Mouse (Mus musculus): ENCODE data around the gene Pcyt1b. TPM values are rescaled to one million over a fixed set of nuclear protein-coding genes. Genes with fewer than 3 reads are reported as not detected.

The Pcyt1b gene
- under 1 TPM; 0.36 to 0.72 TPM for total RNA-seq (2021)
- long read RNA-seq, experiment 1, result 0 reads
- long read RNA-seq, experiment 2, partial matches to known transcripts, result 1 of 1 reads
- long read RNA-seq, experiment 2, other reads (novel, unspliced or antisense), result 0 of 1 reads

DNA sequence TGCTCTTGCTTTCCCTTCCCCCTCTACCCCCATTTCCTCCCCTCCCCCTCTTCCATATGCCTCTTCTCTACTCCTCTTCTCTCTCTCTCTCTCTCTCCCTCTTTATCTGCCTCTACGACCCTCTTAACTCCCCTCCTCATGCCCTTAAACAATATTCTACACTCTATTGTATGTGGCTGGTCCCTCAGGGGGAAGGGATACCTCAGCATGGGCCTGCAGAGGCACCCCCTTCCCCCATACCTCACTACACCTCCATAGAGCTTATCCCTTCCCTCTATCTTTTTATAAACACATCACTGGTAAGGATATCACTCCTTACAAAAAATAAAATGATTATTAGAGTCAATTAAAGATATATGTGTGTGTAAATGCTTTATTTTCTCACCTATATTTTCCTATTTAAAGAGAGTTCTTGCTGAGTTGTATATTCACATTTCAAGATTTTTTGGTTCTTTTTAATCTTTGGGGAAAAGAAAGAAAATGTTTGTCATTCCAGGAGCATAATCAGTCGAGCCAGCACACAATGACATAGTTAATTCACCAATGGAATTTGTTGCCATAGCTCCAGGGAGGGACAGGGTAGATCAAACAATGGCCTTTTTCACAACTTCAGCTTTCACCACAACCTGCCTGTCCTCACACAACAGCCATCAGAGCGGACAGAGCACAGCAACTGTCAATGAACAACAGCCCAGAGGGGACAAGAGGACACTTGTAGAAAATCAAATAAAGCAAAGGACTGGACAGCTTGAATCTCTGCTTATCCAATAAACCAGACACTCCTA lies at the start of gene Pcyt1b:
TSS of gene Pcyt1b (plus strand) at position 646 of the 785 bp plus-strand sequence.
- no peak for DNase-seq

DNA sequence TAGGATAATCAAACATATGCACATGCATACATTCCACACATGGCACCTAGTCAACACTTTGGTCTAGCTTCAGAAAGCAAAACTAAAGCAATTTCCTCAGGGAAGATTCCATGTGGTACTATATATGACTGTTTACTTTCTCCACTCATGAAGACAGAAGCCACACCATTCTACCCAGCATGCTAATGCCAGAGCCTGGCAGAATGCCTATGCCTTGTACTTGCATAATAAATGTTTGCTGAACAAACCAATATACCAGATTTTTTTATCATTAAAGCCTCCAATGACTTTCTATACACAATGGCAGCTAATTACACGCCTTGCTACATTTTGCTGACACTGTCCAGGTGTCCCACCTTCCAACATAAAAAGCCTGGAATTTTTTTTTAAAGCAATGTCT lies 24.4 kb upstream of the Pcyt1b start:
- peak in 1 of 2 experiments; percentile 7 for DNase-seq

DNA sequence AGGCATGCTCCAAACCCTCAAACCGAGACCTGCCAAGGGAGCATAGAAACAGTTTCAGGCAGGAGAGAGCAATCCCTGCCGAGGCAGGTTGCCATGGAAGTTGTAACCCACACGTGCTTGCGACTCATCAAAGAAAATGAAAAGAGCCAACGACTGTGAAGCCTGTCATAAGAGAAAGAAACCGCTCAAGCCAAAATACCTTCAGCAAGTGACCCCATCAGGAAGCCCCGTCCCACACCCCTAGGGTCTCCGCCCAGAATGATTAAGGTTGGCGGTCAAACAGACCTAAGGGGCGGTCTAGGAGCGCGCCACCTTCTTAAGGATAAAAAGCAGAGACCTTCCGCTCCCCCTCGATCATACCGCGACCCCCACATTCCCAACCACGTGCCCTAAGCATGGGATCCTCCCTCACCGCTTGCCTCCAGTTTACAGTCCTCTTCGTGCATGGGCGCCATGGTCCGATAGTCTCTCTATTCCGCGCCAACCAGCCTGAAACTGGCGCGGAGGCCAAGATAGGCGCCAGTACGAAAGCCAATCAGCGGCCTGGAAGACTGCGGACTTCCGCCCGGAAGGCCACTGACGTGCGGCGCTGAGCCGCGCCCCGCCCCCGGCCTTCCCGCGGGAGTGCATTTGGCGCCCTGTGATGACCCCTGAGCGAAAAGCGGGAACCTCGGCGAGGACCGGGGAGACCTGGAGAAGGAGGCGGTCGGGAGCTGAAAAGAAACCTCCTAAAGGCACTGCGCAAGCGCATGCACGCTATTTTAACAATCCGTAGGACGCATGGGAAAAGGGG lies 22.8 kb upstream of the Pcyt1b start, which contains the start of gene Pola1:
TSS of gene Pola1 (minus strand) at position 499 of the 793 bp plus-strand sequence.
- DNase-seq, result peak; percentile 88 to 90

DNA sequence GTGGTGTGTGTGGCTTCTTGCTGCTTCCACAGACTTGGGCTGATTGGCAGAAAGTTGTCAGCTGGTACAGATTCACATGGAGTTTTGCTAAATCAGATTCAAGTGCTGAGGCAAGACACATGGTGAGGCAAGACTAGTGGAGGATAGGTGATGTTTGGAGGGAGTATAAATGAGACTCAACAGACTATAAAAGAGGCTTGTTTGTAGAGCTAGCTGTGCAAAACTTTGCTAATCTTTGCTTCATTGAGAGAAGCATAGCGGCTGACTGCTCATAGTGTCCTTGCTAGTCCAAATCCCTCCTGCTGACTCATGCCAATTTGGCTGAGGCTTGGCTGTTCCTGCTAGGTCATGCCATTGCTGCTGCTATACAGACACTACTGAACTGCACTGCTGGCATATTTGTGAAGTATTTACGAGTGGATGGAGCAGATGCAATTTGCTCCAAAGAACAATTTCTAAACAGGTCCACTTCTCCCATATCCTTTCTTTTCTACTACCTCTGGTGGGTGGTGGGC lies 19.7 kb upstream of the Pcyt1b start:
- DNase-seq, result peak; percentile 57 to 60

DNA sequence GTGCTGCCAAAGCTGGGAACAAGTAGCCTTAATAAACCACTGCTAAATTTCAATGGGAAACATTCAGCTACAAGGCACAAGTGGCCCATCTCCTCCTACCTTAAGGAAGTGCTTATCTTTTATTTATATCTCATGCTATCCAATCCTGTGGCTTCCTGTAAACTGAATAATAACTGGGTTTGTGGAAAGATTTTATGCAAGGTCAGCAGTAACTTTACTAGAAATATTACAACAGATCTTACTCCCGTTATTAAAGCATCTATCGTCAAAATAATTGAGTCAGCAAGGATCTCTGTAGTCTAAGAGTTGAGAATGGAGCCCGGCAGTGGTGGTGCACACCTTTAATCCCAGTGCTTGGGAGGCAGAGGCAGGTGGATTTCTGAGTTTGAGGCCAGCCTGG lies 11.1 kb upstream of the Pcyt1b start:
- no peak for DNase-seq

DNA sequence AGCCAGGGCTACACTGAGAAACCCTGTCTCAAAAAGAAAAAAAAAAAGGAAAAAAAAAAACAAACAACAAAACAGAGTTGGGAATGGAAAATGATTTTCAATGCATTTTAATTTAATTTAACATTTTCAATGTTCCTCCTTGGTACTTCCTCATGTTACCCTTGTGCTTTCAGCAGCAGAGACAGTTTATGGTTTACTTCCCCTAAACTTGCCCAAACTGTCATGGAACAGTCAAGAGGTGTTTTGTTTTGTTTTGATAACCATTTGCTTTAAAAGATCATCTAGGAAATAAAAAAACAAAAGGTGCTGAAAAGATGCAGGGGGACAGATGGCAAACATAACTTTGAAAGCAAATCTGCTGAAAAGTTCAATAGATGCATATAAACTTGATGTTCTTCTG lies 10.6 kb upstream of the Pcyt1b start:
- DNase-seq, result no peak

DNA sequence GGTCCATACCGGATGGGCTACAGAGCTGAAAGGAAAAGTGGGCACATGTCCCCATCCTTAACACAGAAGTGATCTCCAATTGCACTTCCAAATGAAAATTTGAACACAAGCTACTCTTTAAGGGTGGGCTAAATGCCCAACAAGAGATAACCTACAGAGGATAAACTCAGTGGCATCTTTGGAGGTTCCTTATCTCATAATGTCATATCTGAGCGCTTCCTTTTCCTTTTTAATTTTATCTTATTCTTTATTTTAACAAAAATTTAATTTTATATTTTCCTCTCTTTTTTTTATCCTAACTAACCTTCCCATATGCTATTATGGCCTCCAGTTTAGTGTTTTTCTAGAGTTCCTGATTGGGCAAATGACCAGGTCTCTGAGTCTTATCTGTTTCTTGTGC lies 3.9 kb upstream of the Pcyt1b start:
- DNase-seq, result no peak

DNA sequence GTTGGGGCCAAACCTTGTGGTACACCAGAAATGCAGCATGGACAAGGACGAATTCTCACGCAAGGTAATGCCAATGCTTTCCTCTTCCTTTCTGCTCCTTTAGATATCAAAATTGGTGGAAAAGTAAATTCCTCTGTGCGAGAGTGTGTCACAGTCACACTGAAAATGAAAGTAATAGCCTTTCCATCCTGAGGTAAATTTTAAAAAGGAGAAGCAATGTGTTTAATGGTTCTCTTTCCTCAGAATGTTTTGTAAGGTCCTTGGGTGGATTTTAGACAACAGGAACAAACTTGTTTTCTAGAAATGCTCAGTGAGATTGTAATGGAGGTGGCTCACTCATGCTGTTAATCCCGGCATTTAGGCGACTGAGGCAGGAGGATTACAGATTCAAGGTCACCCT lies 490 bp downstream of the Pcyt1b start:
- DNase-seq, result no peak

DNA sequence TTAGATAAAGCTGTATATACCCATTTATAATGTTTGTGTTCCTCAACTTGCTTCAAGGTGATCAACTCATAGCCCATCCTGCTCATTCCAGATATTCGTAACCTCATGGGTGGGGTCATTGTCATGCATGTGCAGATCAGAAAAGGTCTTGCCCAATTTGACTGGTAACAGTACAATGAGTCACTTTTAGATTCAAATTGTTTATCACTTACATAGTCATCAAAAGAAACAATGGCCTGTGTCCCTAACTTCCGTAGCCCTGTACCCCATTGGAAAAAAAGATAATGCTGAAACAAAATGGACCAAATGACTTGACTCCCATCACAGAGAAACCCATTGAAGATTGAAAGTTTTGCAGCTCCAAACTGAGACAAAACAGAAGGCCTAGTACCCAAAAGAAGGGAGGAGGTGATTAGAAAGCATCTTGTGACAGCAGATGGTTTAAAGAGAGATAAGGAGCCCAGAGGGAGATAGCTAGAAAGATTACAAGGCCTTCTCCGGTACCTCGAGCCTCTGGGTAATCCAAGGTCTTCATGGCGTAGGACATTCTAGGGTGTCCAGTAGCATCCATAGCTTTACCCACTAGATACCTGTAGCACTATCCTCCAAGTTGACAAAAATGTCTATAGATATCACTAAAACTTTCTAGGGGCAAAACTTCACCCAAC lies 9.4 kb downstream of the Pcyt1b start:
- DNase-seq, result no peak

DNA sequence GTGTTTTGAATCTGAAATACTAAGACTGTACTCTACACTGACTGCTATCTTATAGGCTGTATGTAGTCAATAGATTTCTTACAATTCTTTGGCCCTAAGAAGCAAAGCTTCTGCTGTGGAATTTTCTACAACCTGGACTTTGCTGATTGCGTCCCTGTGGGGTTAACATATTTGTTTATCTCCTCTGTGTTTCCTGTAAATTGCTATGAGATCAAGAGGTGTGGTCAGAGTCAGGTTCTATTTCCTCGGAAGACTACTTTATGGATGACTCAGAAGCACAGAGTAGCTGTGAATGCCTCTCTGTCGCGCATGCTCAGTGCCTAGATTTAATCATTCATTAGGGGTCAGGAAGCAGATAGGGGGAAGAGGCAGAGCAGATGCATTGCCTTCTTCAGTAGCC lies 10.1 kb downstream of the Pcyt1b start:
- no peak for DNase-seq

DNA sequence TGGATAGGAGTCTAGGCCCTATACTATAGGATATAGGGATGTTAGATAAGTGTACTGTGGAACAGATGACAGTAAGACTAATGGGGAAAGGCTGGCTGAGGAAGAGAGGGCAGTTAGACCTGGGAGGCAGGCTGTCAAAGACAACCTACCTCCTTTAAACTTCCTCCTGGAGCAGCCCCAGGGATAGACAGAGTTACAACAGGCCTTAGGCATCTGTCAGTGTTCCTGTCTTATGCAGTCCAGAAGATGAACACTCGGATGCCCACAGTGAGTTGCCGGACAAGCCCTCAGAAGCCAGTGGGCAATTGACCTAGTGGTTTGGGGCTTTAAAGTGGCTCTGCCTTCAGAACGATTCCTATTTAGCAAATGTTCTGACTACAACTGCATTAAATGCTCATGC lies 19.8 kb downstream of the Pcyt1b start:
- DNase-seq, result no peak

DNA sequence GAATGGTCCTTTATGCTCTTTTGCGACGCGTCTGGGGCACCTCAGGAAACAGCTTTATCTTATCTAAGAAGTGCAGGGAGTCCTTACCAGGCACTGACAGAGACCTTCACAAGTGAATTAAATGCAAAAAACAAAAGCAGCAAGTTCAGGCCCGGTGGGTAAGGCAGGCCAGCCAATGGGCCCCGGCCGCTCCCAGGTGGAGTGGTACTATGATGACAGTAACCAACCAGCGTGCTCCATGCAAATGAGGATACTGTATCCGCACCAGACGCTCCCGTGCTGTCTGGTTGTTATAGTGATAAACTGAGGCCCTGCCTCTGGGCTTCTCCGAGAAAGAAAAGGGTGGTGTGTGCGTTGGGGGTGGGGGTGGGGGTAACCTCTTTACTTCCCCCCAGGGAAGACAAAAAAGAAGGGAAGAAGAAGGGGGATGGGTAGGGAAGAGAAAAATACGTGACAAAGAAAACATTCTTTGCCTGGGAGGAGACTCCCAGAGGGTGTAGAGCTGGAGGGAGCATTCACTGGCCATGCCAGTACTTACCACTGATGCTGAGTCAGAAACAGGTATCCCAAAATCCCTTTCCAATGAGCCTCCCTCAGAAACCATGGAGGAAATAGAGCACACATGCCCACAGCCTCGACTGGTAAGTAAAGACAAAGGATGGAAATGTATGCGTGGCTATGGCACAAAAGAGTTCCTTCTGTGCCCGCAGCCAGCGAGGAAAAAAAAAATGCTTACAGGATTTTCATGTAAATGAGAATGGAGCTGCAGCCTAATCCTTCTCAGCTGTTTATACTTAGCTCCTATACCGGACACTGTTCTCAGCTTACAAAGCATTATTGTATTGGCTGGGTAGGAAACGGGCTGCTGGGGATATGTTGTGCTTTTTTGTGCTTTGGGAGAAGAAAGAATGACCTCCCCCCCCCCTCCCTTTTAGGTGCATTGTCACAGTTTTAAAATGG lies 20.5 kb downstream of the Pcyt1b start:
- DNase-seq, result peak; percentile 58 to 65

DNA sequence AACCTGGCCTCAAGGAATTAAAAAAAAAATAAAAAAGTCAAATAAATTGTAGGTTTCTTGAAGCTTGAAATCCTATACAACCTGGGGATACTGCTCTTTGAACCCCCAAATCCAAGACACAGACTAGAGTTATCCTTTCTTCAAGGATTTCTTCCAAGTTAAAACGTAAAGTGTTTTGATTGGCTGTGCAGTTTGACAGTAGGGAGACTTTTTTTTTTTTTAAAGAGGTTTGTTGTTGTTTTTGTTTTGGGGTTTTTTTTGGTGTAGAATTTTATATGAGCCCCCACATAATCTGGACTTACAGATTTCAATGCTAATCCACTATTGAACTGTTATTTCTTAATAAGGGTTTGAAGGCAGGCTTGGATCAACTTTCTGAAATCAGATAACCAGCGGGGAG lies 21.6 kb downstream of the Pcyt1b start:
- no peak for DNase-seq

DNA sequence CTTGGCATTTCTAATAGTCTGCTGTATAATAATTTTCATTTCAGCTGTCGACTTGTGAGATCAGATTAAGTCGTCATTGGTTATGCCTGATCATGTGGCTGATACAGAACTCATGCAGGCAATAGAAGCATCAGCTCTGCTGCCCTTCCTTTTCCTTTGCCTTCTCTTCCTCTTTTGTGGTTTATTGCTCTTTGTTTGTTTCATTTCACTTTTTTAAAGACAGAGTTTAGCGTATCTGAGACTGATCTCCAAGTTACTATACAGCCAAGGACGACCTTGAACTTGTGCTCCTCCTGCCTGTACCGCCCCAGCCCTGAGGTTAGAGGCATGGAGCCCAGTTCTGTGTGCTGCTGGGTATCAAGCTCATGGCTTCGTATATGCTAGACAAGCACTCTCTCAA lies 34.6 kb downstream of the Pcyt1b start:
- DNase-seq, result no peak

DNA sequence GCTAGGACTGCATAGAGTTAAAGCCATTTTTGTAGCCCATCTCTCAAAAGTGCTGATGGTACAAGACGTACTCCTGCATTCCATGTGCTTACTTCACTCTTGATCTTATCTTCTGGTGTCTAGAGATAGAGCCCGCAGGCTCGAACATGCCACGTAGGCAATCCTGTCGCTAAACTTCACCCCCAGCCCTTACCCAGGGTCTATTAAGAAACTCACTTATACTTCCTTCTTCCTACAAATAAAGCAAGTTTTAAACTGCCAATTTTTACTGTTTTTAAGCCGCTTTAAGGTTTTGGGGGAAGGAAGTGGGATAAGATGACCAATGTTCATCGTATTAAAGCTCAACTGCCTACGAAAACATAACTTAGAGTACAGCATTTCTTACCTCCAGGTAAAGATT lies 36.0 kb downstream of the Pcyt1b start:
- DNase-seq, result no peak

DNA sequence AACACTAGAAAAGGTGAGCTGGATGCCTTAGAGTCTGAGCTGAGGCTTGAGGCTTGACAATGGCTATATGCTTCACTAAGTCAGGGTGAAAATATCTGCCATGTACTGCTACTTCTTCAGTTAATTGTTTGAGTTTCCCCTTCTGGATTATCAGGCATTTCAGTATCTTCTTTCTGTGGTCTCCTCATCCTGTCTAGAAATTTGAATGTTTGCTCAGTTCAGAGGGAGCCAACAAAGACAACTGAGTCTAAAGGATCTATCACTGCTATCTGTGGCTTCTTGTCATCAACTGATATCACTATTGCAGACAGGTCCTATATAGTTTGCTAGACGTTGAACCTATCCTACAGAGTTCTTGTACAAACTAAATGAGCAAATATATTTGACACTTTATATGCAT lies 42.9 kb downstream of the Pcyt1b start:
- no peak for DNase-seq

DNA sequence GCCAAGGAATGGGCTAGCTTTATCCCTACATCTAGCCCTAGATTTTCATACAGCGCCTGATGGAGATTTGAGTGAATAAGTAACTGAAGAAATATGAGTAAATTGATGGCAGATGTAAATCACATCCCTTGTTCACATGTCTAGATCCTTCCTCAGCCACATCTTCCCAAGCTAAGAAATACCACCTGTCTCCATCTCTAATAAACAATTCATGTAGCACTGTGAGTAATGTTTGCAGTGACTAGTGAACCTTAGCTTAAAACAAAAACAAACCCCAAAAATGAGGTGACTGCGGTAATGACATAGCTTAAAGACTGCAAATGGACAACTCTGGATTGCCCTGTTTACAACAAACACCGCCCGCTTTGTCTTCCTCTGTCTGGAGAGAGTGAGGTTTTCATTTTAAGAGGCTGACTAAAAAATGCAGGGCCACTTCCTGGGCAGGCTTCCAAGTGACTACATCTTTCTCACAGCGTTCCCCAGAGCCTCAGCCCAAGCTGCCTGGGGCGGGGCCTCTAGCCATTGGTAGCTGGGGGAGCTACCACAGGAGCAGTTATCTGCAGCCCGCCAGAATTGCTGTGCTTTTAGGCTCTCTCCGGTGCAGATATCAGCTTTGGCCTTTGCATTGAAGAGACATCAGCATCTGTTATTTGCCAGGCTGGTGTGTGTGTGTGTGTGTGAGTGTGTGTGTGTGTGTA lies 46.0 kb downstream of the Pcyt1b start:
- peak; percentile 65 to 82 for DNase-seq

DNA sequence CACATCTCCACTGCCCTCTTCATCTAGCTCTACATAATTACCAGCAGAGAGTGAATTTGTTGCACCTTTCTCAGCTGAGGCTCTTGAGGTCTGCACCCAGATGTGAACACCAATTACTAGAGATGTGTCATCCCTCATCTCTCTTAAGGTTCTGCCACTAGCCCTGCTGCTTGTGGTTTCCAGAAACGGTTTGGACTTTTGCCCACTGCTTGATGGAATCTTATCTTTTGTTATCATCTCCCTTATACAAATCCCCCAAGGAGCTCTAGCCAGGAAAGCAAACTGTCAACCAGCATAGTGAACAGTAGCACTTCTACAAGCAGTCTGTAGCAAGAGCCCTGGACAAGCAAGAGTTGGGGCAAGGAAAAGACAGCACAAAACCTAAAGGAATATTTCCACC lies 57.9 kb downstream of the Pcyt1b start:
- DNase-seq, result no peak

DNA sequence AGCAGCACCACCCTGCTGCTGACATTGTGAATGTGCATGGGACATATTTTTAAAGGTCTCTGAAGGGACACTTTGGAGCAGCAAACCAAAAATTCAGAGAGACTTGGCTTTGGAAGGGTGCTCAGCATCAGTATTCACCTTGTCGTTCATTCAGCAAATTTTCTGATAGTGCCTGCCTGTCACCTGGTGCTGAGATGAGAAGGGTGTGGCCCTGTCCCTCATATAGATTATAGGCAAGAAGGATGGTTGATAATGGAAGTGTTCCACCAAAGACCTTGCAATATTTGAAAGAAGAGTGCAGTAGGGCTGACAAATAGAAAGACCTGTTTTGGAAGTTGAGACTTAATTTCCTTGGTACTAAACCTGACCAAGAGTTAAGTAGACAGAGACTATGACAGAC lies 74.9 kb downstream of the Pcyt1b start:
- DNase-seq, result no peak

DNA sequence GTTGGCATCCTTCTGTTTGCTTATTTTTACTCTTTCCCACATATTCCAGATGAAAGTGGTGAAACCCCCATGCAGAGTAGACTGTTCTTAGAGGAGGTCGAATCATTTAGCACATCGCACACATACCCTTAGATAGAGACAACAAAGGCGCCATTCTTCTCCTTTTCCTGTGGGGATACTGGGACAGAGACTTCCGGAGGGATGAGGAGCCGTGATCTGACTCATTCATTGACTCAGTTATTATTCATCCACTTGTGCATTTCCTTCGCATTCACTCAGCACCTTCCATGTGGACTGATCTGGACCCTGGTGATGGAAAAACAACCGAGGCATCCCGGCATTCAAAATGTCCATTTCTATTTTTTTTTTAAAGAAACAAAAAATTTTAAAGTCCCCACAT lies 76.2 kb downstream of the Pcyt1b start:
- no peak for DNase-seq

DNA sequence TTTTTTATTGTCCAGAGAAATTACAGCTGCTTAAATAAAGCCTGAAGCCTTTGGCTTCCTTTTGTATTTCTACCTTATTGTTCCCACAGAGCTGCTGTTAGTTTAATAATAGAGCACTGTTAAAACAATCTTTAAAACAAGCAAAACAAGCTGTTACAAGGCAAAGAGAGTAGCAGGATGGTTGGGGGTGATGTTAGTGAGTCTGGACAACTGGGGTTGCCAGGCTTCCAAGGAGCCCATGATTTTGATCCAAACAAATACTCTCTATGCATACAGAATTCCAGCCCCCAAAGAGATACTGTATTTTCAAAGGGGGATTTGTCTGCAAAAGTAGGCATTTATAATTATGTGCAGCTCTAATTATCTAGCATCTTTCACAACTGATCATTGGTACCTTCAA lies 77.7 kb downstream of the Pcyt1b start:
- no peak for DNase-seq
